Mouse (Mus musculus): ENCODE results near the gene Jarid2. TPM values are rescaled to one million over a fixed set of nuclear protein-coding genes. Genes with fewer than 3 reads are reported as not detected.

Gene Jarid2
- polyA plus RNA-seq, 1 experiment from 2014 or later = 8.0 TPM

- no peak overlapping the region for H3K9ac ChIP-seq (ENCODE audit: low read length)
- ATAC-seq (ENCODE audit: low FRiP score, low TSS enrichment) (no peak), DNase-seq (ENCODE audit: low spot score) (no peak)
- H3K4me1 ChIP-seq (replicated peaks; ENCODE audit: control insufficient read depth, insufficient read depth) = no peaks in the 10 kb centered on the region
- no peak overlapping the region for H3K4me2 ChIP-seq (replicated peaks; ENCODE audit: low read depth)
- no peaks in the 10 kb centered on the region for H3K27me3 ChIP-seq (ENCODE audit: control insufficient read depth, insufficient read depth, low read length)
- H3K27ac ChIP-seq (replicated peaks) = no peak overlapping the region
- TF ChIP-seq CTCF (IDR thresholded peaks at IDR 0.05; ENCODE audit: low read depth) (no peak), EP300 (optimal IDR thresholded peaks at IDR 0.05) (no peak)
- H3K4me3 ChIP-seq (ENCODE audit: low read depth, low read length) = no peak overlapping the region
- H3K9me3 ChIP-seq (ENCODE audit: control insufficient read depth, low read length) = no peaks in the 10 kb centered on the region
- H3K36me3 ChIP-seq (ENCODE audit: control insufficient read depth, insufficient read depth, low read length) = no peaks in the 10 kb centered on the region
- WGBS = 68% methylated on average over 5 of the region's 5 CpGs
Measured at GRCm38 (mm10) chr13:44812381-44812780, 83.1 kb downstream of the Jarid2 start.

- H3K4me2 ChIP-seq (replicated peaks; ENCODE audit: low read depth) = no peak overlapping the region
- DNase-seq (ENCODE audit: low spot score) = no peak
Measured at GRCm38 (mm10) chr13:44819400-44819799, 90.1 kb downstream of the Jarid2 start.

GRCm38 (mm10) chr13:44822578-44822977 is 93.3 kb downstream of the Jarid2 start:
- Histone ChIP-seq H3K27ac (replicated peaks) (no peak overlapping the region), H3K9ac (ENCODE audit: low read length) (no peak overlapping the region), H3K36me3 (ENCODE audit: control insufficient read depth, insufficient read depth, low read length) (no peaks in the 10 kb centered on the region), H3K4me1 (replicated peaks; ENCODE audit: control insufficient read depth, insufficient read depth) (no peaks in the 10 kb centered on the region), H3K4me3 (ENCODE audit: low read depth, low read length) (no peak overlapping the region), H3K9me3 (ENCODE audit: control insufficient read depth, low read length) (no peaks in the 10 kb centered on the region), H3K27me3 (ENCODE audit: control insufficient read depth, insufficient read depth, low read length) (no peaks in the 10 kb centered on the region), H3K4me2 (replicated peaks; ENCODE audit: low read depth) (no peak overlapping the region)
- ATAC-seq (ENCODE audit: low FRiP score, low TSS enrichment) (no peak), DNase-seq (ENCODE audit: low spot score) (no peak)
- TF ChIP-seq EP300 (optimal IDR thresholded peaks at IDR 0.05) = no peak
- no peak for TF ChIP-seq CTCF (IDR thresholded peaks at IDR 0.05; ENCODE audit: low read depth)

More at GRCm38 (mm10) chr13:44819400-44819799, 90.1 kb downstream of the Jarid2 start:
- H3K27ac ChIP-seq (replicated peaks) = no peak overlapping the region
- WGBS = 8% methylated on average over 4 of the region's 4 CpGs
- ATAC-seq (ENCODE audit: low FRiP score, low TSS enrichment) = no peak
- H3K4me1 ChIP-seq (replicated peaks; ENCODE audit: control insufficient read depth, insufficient read depth) = no peaks in the 10 kb centered on the region
- H3K27me3 ChIP-seq (ENCODE audit: control insufficient read depth, insufficient read depth, low read length) = no peaks in the 10 kb centered on the region
- no peak overlapping the region for H3K4me3 ChIP-seq (ENCODE audit: low read depth, low read length)
- no peak for TF ChIP-seq EP300 (optimal IDR thresholded peaks at IDR 0.05)
- H3K9ac ChIP-seq (ENCODE audit: low read length) = no peak overlapping the region
- H3K36me3 ChIP-seq (ENCODE audit: control insufficient read depth, insufficient read depth, low read length) = no peaks in the 10 kb centered on the region
- no peaks in the 10 kb centered on the region for H3K9me3 ChIP-seq (ENCODE audit: control insufficient read depth, low read length)

- H3K27me3 ChIP-seq (ENCODE audit: control insufficient read depth, insufficient read depth, low read length) = no peaks in the 10 kb centered on the region
- TF ChIP-seq CTCF (IDR thresholded peaks at IDR 0.05; ENCODE audit: low read depth) = no peak
- no peak for TF ChIP-seq EP300 (optimal IDR thresholded peaks at IDR 0.05)
- no peaks in the 10 kb centered on the region for H3K4me1 ChIP-seq (replicated peaks; ENCODE audit: control insufficient read depth, insufficient read depth)
- H3K9ac ChIP-seq (ENCODE audit: low read length) = no peak overlapping the region
- H3K4me2 ChIP-seq (replicated peaks; ENCODE audit: low read depth) = no peak overlapping the region
- no peak for DNase-seq (ENCODE audit: low spot score)
- WGBS = 68% methylated on average over 5 of the region's 5 CpGs
- H3K36me3 ChIP-seq (ENCODE audit: control insufficient read depth, insufficient read depth, low read length) = no peaks in the 10 kb centered on the region
- H3K27ac ChIP-seq (replicated peaks) = no peak overlapping the region
- no peak for ATAC-seq (ENCODE audit: low FRiP score, low TSS enrichment)
- no peaks in the 10 kb centered on the region for H3K9me3 ChIP-seq (ENCODE audit: control insufficient read depth, low read length)
- H3K4me3 ChIP-seq (ENCODE audit: low read depth, low read length) = no peak overlapping the region
Measured at GRCm38 (mm10) chr13:44828903-44829302, 99.6 kb downstream of the Jarid2 start.

- H3K27me3 ChIP-seq (ENCODE audit: control insufficient read depth, insufficient read depth, low read length) = no peaks in the 10 kb centered on the region
- ATAC-seq (ENCODE audit: low FRiP score, low TSS enrichment) = no peak
- H3K36me3 ChIP-seq (ENCODE audit: control insufficient read depth, insufficient read depth, low read length) = no peaks in the 10 kb centered on the region
- no peak for DNase-seq (ENCODE audit: low spot score)
- H3K4me3 ChIP-seq (ENCODE audit: low read depth, low read length) = no peak overlapping the region
- no peak overlapping the region for H3K27ac ChIP-seq (replicated peaks)
- WGBS = 79% methylated on average over 2 of the region's 2 CpGs
- TF ChIP-seq EP300 (optimal IDR thresholded peaks at IDR 0.05) (no peak), CTCF (IDR thresholded peaks at IDR 0.05; ENCODE audit: low read depth) (no peak)
- no peak overlapping the region for H3K4me2 ChIP-seq (replicated peaks; ENCODE audit: low read depth)
- H3K4me1 ChIP-seq (replicated peaks; ENCODE audit: control insufficient read depth, insufficient read depth) = no peaks in the 10 kb centered on the region
- H3K9ac ChIP-seq (ENCODE audit: low read length) = no peak overlapping the region
- no peaks in the 10 kb centered on the region for H3K9me3 ChIP-seq (ENCODE audit: control insufficient read depth, low read length)
Measured at GRCm38 (mm10) chr13:44832104-44832503, 102.8 kb downstream of the Jarid2 start.

GRCm38 (mm10) chr13:44832866-44833265 is 103.6 kb downstream of the Jarid2 start:
- 84% methylated on average over 4 of the region's 4 CpGs for WGBS
- no peak overlapping the region for H3K4me2 ChIP-seq (replicated peaks; ENCODE audit: low read depth)
- DNase-seq (ENCODE audit: low spot score) (no peak), ATAC-seq (ENCODE audit: low FRiP score, low TSS enrichment) (no peak)
- TF ChIP-seq CTCF (IDR thresholded peaks at IDR 0.05; ENCODE audit: low read depth) (no peak), EP300 (optimal IDR thresholded peaks at IDR 0.05) (no peak)
- H3K36me3 ChIP-seq (ENCODE audit: control insufficient read depth, insufficient read depth, low read length) = no peaks in the 10 kb centered on the region
- H3K27ac ChIP-seq (replicated peaks) = no peak overlapping the region
- no peak overlapping the region for H3K4me3 ChIP-seq (ENCODE audit: low read depth, low read length)
- H3K9ac ChIP-seq (ENCODE audit: low read length) = no peak overlapping the region
- H3K27me3 ChIP-seq (ENCODE audit: control insufficient read depth, insufficient read depth, low read length) = no peaks in the 10 kb centered on the region
- H3K9me3 ChIP-seq (ENCODE audit: control insufficient read depth, low read length) = no peaks in the 10 kb centered on the region
- H3K4me1 ChIP-seq (replicated peaks; ENCODE audit: control insufficient read depth, insufficient read depth) = no peaks in the 10 kb centered on the region

All from stomach, postnatal 0 days (tissue).